Mouse (Mus musculus): Measurements from ENCODE around the gene R3hdm2.

- TF ChIP-seq CTCF (IDR thresholded peaks at IDR 0.05; ENCODE audit: borderline replicate concordance, insufficient read depth, low read length): no peak
- no peak for TF ChIP-seq POLR2A (IDR thresholded peaks at IDR 0.05; ENCODE audit: low read depth, low read length)
Measured at GRCm38 (mm10) chr10:127510895-127511617, 130.9 kb downstream of the R3hdm2 start.
